Mouse (Mus musculus) myocyte (in vitro differentiated cells): Measurements from ENCODE around the gene Nrf1. TPM values are rescaled to one million over a fixed set of nuclear protein-coding genes. Genes with fewer than 3 reads are reported as not detected.

ENCODE experiments used
- H3K27me3 ChIP-seq: one replicate; pipeline ENCODE4 v1.6.1; 2011; ENCODE audit not compliant: control insufficient read depth, insufficient read depth, insufficient read length
- H3K36me3 ChIP-seq: one replicate; pipeline ENCODE4 v1.6.1; 2011; ENCODE audit not compliant: control insufficient read depth, insufficient read depth
- H3K4me2 ChIP-seq: one replicate; pipeline ENCODE4 v1.6.1; 2011; ENCODE audit warnings: low read depth, control low read depth
- H3K4me3 ChIP-seq: one replicate; pipeline ENCODE4 v1.5.1; 2011; ENCODE audit warnings: mild to moderate bottlenecking, control low read depth, moderate library complexity
- H3K79me2 ChIP-seq: one replicate; pipeline ENCODE4 v1.6.1; 2011; ENCODE audit not compliant: control insufficient read depth, insufficient read depth
- H3ac ChIP-seq: one replicate; pipeline ENCODE4 v1.6.1; 2011; ENCODE audit not compliant: control insufficient read depth, insufficient read length
- CEBPB ChIP-seq: IDR thresholded peaks from 2 replicates; pipeline ENCODE4 v1.6.1; 2011; ENCODE audit warnings: mild to moderate bottlenecking, moderate library complexity; ENCODE audit not compliant: poor library complexity, insufficient read depth, severe bottlenecking
- E2F4 ChIP-seq: IDR thresholded peaks from one replicate; pipeline ENCODE4 v1.6.1; 2011; ENCODE audit warnings: mild to moderate bottlenecking, control low read depth, moderate library complexity; ENCODE audit not compliant: insufficient read depth
- MAX ChIP-seq: IDR thresholded peaks from one replicate; pipeline ENCODE4 v1.6.1; 2011; ENCODE audit warnings: low read depth, mild to moderate bottlenecking, control low read depth
- MYOD1 ChIP-seq, 3 experiments: IDR thresholded peaks; one replicate each; pipeline ENCODE4 v1.6.1; 2011; ENCODE audit warnings: control low read depth in 2 of 3, low read depth in 2 of 3, mild to moderate bottlenecking in 2 of 3, moderate library complexity in 1 of 3; ENCODE audit not compliant: insufficient read length in 2 of 3, control insufficient read depth in 1 of 3
- MYOG ChIP-seq, 3 experiments: IDR thresholded peaks; one replicate each; pipeline ENCODE4 v1.6.1; 2011; ENCODE audit warnings: control low read depth in 2 of 3, low read depth in 2 of 3, mild to moderate bottlenecking in 2 of 3; ENCODE audit not compliant: insufficient read length in 2 of 3, control insufficient read depth in 1 of 3, insufficient read depth in 1 of 3
- POLR2A ChIP-seq: IDR thresholded peaks from one replicate; pipeline ENCODE4 v1.6.1; 2011; ENCODE audit warnings: low read depth, mild to moderate bottlenecking, control low read depth, moderate library complexity; ENCODE audit not compliant: insufficient read length
- POLR2AphosphoS2 ChIP-seq: IDR thresholded peaks from one replicate; pipeline ENCODE4 v1.6.1; 2011; ENCODE audit warnings: low read depth, control low read depth; ENCODE audit not compliant: insufficient read length
- REST ChIP-seq: IDR thresholded peaks from one replicate; pipeline ENCODE4 v1.6.1; 2011; ENCODE audit warnings: mild to moderate bottlenecking, control low read depth, moderate library complexity; ENCODE audit not compliant: insufficient read depth, insufficient read length
- SRF ChIP-seq: IDR thresholded peaks from one replicate; pipeline ENCODE4 v1.6.1; 2011; ENCODE audit warnings: low read depth; ENCODE audit not compliant: control insufficient read depth, insufficient read length
- TCF12 ChIP-seq: IDR thresholded peaks from one replicate; pipeline ENCODE4 v1.6.1; 2011; ENCODE audit warnings: mild to moderate bottlenecking, control low read depth; ENCODE audit not compliant: poor library complexity, insufficient read depth, severe bottlenecking
- TCF3 ChIP-seq: IDR thresholded peaks from one replicate; pipeline ENCODE4 v1.6.1; 2011; ENCODE audit warnings: low read depth, control low read depth; ENCODE audit not compliant: insufficient read length
- USF1 ChIP-seq: IDR thresholded peaks from one replicate; pipeline ENCODE4 v1.6.1; 2011; ENCODE audit warnings: low read depth, mild to moderate bottlenecking, control low read depth, moderate library complexity
- polyA plus RNA-seq: library from polyadenylated mRNA; unstranded; fragments of >200 nt; fragmentation: generic; extraction: Trizol; gene quantifications from one replicate; pipeline ENCODE4 v1.2.1, GENCODE M21; 2012; ENCODE audit warnings: missing spikeins

Nrf1 gene
- polyA plus RNA-seq, 1 experiment = 26.8 TPM

- no peak overlapping the region for H3K4me2 ChIP-seq
- TF ChIP-seq CEBPB = no peak
- no peak for TF ChIP-seq MAX
- no peak for TF ChIP-seq TCF12
- TF ChIP-seq POLR2A = no peak
- TF ChIP-seq USF1 = no peak
- H3ac ChIP-seq = no peak overlapping the region
- H3K27me3 ChIP-seq = no peaks in the 10 kb centered on the region
- H3K36me3 ChIP-seq = no peaks in the 10 kb centered on the region
- H3K4me3 ChIP-seq = no peak overlapping the region
- H3K79me2 ChIP-seq = peaks cover 91% of the 10 kb centered on the region
These were observed 19.0 kb downstream of the Nrf1 start for GRCm38 (mm10) chr6:30066746-30067145.

GRCm38 (mm10) chr6:30072476-30072875, 24.7 kb downstream of the Nrf1 start:
- no peak overlapping the region for H3K4me3 ChIP-seq
- H3ac ChIP-seq = no peak overlapping the region
- H3K27me3 ChIP-seq = no peaks in the 10 kb centered on the region
- H3K79me2 ChIP-seq = peaks cover 98% of the 10 kb centered on the region
- no peaks in the 10 kb centered on the region for H3K36me3 ChIP-seq
- H3K4me2 ChIP-seq = no peak overlapping the region
- no peak for TF ChIP-seq CEBPB
- TF ChIP-seq MYOD1 (IDR thresholded peaks at IDR 0.05; ENCODE audit: control insufficient read depth in 1 of 3, insufficient read length in 2 of 3, low read depth in 2 of 3) = no peak
- no peak for TF ChIP-seq REST
- no peak for TF ChIP-seq POLR2A
- TF ChIP-seq TCF12 = no peak
- no peak for TF ChIP-seq TCF3
- TF ChIP-seq MYOG (IDR thresholded peaks at IDR 0.05; ENCODE audit: control insufficient read depth in 1 of 3, insufficient read depth in 1 of 3, insufficient read length in 2 of 3, low read depth in 2 of 3) = no peak
- TF ChIP-seq MAX = no peak
- TF ChIP-seq POLR2AphosphoS2 = no peak
- no peak for TF ChIP-seq USF1
- TF ChIP-seq SRF = no peak
- no peak for TF ChIP-seq E2F4

GRCm38 (mm10) chr6:30078938-30079529, 31.2 kb downstream of the Nrf1 start:
- TF ChIP-seq MYOD1 (IDR thresholded peaks at IDR 0.05; ENCODE audit: control insufficient read depth in 1 of 3, insufficient read length in 2 of 3, low read depth in 2 of 3) (no peak), REST (no peak)
- H3K4me2 ChIP-seq = no peak overlapping the region
- no peaks in the 10 kb centered on the region for H3K27me3 ChIP-seq
- H3K4me3 ChIP-seq = no peak overlapping the region
- peaks cover 85% of the 10 kb centered on the region for H3K79me2 ChIP-seq
- H3K36me3 ChIP-seq = no peaks in the 10 kb centered on the region
- H3ac ChIP-seq = no peak overlapping the region

- TF ChIP-seq POLR2A (no peak), REST (no peak), CEBPB (no peak)
- peaks cover 85% of the 10 kb centered on the region for H3K79me2 ChIP-seq
- no peak overlapping the region for H3ac ChIP-seq
- no peaks in the 10 kb centered on the region for H3K27me3 ChIP-seq
- no peak overlapping the region for H3K4me3 ChIP-seq
- H3K4me2 ChIP-seq = no peak overlapping the region
- no peaks in the 10 kb centered on the region for H3K36me3 ChIP-seq
These were observed 33.6 kb downstream of the Nrf1 start for GRCm38 (mm10) chr6:30081339-30081738.

- Histone ChIP-seq H3ac (no peak overlapping the region), H3K4me3 (no peak overlapping the region), H3K36me3 (no peaks in the 10 kb centered on the region), H3K79me2 (peaks cover 91% of the 10 kb centered on the region), H3K27me3 (no peaks in the 10 kb centered on the region), H3K4me2 (no peak overlapping the region)
- TF ChIP-seq POLR2AphosphoS2 = no peak
- no peak for TF ChIP-seq CEBPB
- TF ChIP-seq MAX = no peak
- TF ChIP-seq MYOD1 (IDR thresholded peaks at IDR 0.05; ENCODE audit: control insufficient read depth in 1 of 3, insufficient read length in 2 of 3, low read depth in 2 of 3) = no peak
- no peak for TF ChIP-seq REST
- no peak for TF ChIP-seq USF1
- no peak for TF ChIP-seq POLR2A
- no peak for TF ChIP-seq E2F4
- TF ChIP-seq MYOG (IDR thresholded peaks at IDR 0.05; ENCODE audit: control insufficient read depth in 1 of 3, insufficient read depth in 1 of 3, insufficient read length in 2 of 3, low read depth in 2 of 3) = no peak
- no peak for TF ChIP-seq TCF3
- no peak for TF ChIP-seq TCF12
- TF ChIP-seq SRF = no peak
These were observed 35.5 kb downstream of the Nrf1 start for GRCm38 (mm10) chr6:30083307-30083706.
